ENCODE assay signal across 20 mouse cellular contexts in genomic region chr11:70489684-70490083, GRCm38 (mm10). TPM values are rescaled to one million over a fixed set of nuclear protein-coding genes. Genes with fewer than 3 reads are reported as not detected.
DNase-seq lines count a peak whose midpoint lies in the region; ATAC-seq and TF ChIP-seq lines count a peak whose summit lies in the region.
"Had no signal": no experiment of that assay in that cellular context is flagged by ENCODE, and none has a peak within 500 bp of the region (broad histone marks: within the 10 kb centered on the region; RNA-seq: fewer than 3 reads in every experiment).

No protein-coding gene starts in this region.

- no peak for TF ChIP-seq EP300 in MEL (IDR thresholded peaks at IDR 0.05; ENCODE audit: low read depth in 1 of 2, low read length in 2 of 2)

- TF ChIP-seq POLR2A in MEL (IDR thresholded peaks at IDR 0.05; ENCODE audit: control insufficient read depth in 1 of 2, insufficient read depth in 1 of 2, low read depth in 1 of 2, low read length in 2 of 2, poor library complexity in 1 of 2), result no peak

- no peaks in the 10 kb centered on the region for H3K4me1 ChIP-seq in MEL (ENCODE audit: control insufficient read depth in 1 of 2, insufficient read depth in 2 of 2, low read length in 2 of 2)
- H3K4me1 ChIP-seq: hindbrain, embryonic 15.5 days; liver, embryonic 15.5 days had no signal

- H3K9me3 ChIP-seq in MEL (replicated peaks; ENCODE audit: insufficient read depth, low read length), result no peaks in the 10 kb centered on the region
- H3K9me3 ChIP-seq: hindbrain, embryonic 15.5 days; liver, embryonic 15.5 days had no signal

- no peaks in the 10 kb centered on the region for H3K79me2 ChIP-seq in MEL (ENCODE audit: control insufficient read depth, insufficient read depth, low read length, poor library complexity)

- no peak for TF ChIP-seq CTCF in left cerebral cortex, adult 2 months (IDR thresholded peaks at IDR 0.05)
- TF ChIP-seq CTCF in MEL (IDR thresholded peaks at IDR 0.05 in 2 of 3, conservative IDR thresholded peaks at IDR 0.05 in 1 of 3; ENCODE audit: control insufficient read depth in 1 of 3, insufficient read depth in 1 of 3, low read depth in 2 of 3, low read length in 3 of 3, poor library complexity in 1 of 3, severe bottlenecking in 1 of 3), result no peak

- peak; percentile 7 to 23 for DNase-seq in left cerebral cortex, postnatal 14 days (ENCODE audit: low spot score in 2 of 2)
- DNase-seq in left cerebral cortex, adult 2 months (ENCODE audit: extremely low spot score in 1 of 2, low spot score in 2 of 2), result no peak
- DNase-seq in 416B (ENCODE audit: low read depth) (peak; percentile 53), MEL (ENCODE audit: low read depth, low spot score) (peak; percentile 31)
- DNase-seq in lung, postnatal 36 days, result peak; percentile 53
- no peak for DNase-seq in adrenal gland, postnatal 10 days
- DNase-seq in Muller cell, postnatal 12 days (ENCODE audit: inconsistent ontology term), result no peak
- DNase-seq: cerebellum, postnatal 25 days; kidney, adult 11 months; kidney, postnatal 36 days; right cerebral cortex, postnatal 14 days had no signal

- peaks cover 22 to 43% of the 10 kb centered on the region in 2 experiments for H3K27me3 ChIP-seq in MEL (ENCODE audit: control insufficient read depth in 1 of 2, insufficient read depth in 2 of 2, low read length in 2 of 2)
- H3K27me3 ChIP-seq: CH12.LX; hindbrain, embryonic 15.5 days; liver, embryonic 15.5 days had no signal

- ATAC-seq in erythroid progenitor cell, adult 5-6 weeks (replicated peaks; ENCODE audit: low FRiP score, poor library complexity, severe bottlenecking), result no peak

- no peak overlapping the region for H3K9ac ChIP-seq in MEL (ENCODE audit: control insufficient read depth, low read depth, low read length, poor library complexity, severe bottlenecking)
- H3K9ac ChIP-seq: hindbrain, embryonic 15.5 days; liver, embryonic 15.5 days had no signal

- H3K4me3 ChIP-seq in left cerebral cortex, adult 2 months, result no peak overlapping the region
- H3K4me3 ChIP-seq in MEL (ENCODE audit: control insufficient read depth in 1 of 2, insufficient read depth in 1 of 2, low read depth in 2 of 2, low read length in 2 of 2), result no peak overlapping the region
- H3K4me3 ChIP-seq: hindbrain, embryonic 15.5 days; liver, embryonic 15.5 days had no signal

- H3K36me3 ChIP-seq in MEL (ENCODE audit: control insufficient read depth in 1 of 2, insufficient read depth in 2 of 2, low read length in 2 of 2), result no peaks in the 10 kb centered on the region
- H3K36me3 ChIP-seq: hindbrain, embryonic 15.5 days; liver, embryonic 15.5 days had no signal

- H3K27ac ChIP-seq in left cerebral cortex, adult 2 months, result no peak overlapping the region
- no peak overlapping the region for H3K27ac ChIP-seq in MEL (ENCODE audit: control insufficient read depth, low read depth, low read length)
- H3K27ac ChIP-seq: hindbrain, embryonic 15.5 days; liver, embryonic 15.5 days; stomach, postnatal 0 days had no signal

- TF ChIP-seq RAD21 in MEL (IDR thresholded peaks at IDR 0.05; ENCODE audit: low read depth, low read length), result no peak

- intact Hi-C loops in left cerebral cortex, postnatal 14 days (cut with DNase I), result no loop called here
- intact Hi-C loops in left cerebral cortex, adult 2 months (cut with DNase I), result no loop called here

TF ChIP-seq in MEL, 35 proteins besides CTCF, POLR2A, EP300 and RAD21:
- TF ChIP-seq GABPA (IDR thresholded peaks at IDR 0.05; ENCODE audit: low read depth, low read length), result no peak
- TF ChIP-seq ETS1 (IDR thresholded peaks at IDR 0.05; ENCODE audit: low read depth, low read length), result no peak
- TF ChIP-seq ZMIZ1 (IDR thresholded peaks at IDR 0.05; ENCODE audit: low read depth, low read length), result no peak
- no peak for TF ChIP-seq TAL1 (IDR thresholded peaks at IDR 0.05; ENCODE audit: low read length)
- TF ChIP-seq ZKSCAN1 (IDR thresholded peaks at IDR 0.05; ENCODE audit: low read depth, low read length), result no peak
- no peak for TF ChIP-seq TBP (IDR thresholded peaks at IDR 0.05; ENCODE audit: low read depth, low read length)
- TF ChIP-seq CHD2 (IDR thresholded peaks at IDR 0.05; ENCODE audit: low read length), result no peak
- no peak for TF ChIP-seq CHD1 (IDR thresholded peaks at IDR 0.05; ENCODE audit: low read depth, low read length)
- TF ChIP-seq TCF12 (IDR thresholded peaks at IDR 0.05; ENCODE audit: low read depth, low read length), result no peak

RNA-seq across cellular contexts. Expression of gene Tm4sf5, which starts 15.4 kb away (rescaled TPM):
- under 1 TPM in 1 of 2 experiments, not detected in 1; 0.87 TPM for total RNA-seq in left cerebral cortex, postnatal 14 days (2021)
- 1 to 10 TPM in 1 of 2 experiments, not detected in 1; 1.1 TPM for total RNA-seq in left cerebral cortex, adult 2 months (2021)
- total RNA-seq in MEL (2012; rRNA removed), result 0.27 TPM in 1 of 2 replicates, not detected in the other
- polyA plus RNA-seq in MEL (2012; ENCODE audit: insufficient read depth in 1 of 2, insufficient read length in 2 of 2, low read depth in 1 of 2, low replicate concordance in 2 of 2, missing spikeins in 1 of 2), result under 1 TPM in 1 of 2 experiments, not detected in 1; 0.21 TPM
- total RNA-seq in adrenal gland, postnatal 10 days (2021), result under 1 TPM; 0.55 to 0.84 TPM
- total RNA-seq in erythroid progenitor cell, adult 5-6 weeks (2015; ENCODE audit: low replicate concordance), result not detected in 2 replicates
- not detected in 2 replicates for total RNA-seq in erythroid progenitor cell, adult 5-6 weeks (2017; ENCODE audit: low replicate concordance)
- total RNA-seq: gastrocnemius, postnatal 4 days; left cerebral cortex, postnatal 36 days had no signal
- polyA plus RNA-seq: midbrain, embryonic 11.5 days had no signal

RNA-seq across cellular contexts. Expression of gene Vmo1, which starts 24.7 kb away (rescaled TPM):
- total RNA-seq in left cerebral cortex, postnatal 14 days (2021), result not detected
- not detected for total RNA-seq in left cerebral cortex, adult 2 months (2021)
- total RNA-seq in MEL (2012; rRNA removed), result not detected in 2 replicates
- not detected for polyA plus RNA-seq in MEL (2012; ENCODE audit: insufficient read depth in 1 of 2, insufficient read length in 2 of 2, low read depth in 1 of 2, low replicate concordance in 2 of 2, missing spikeins in 1 of 2)
- under 1 TPM; 0.42 to 0.48 TPM for total RNA-seq in adrenal gland, postnatal 10 days (2021)
- total RNA-seq in erythroid progenitor cell, adult 5-6 weeks (2015; ENCODE audit: low replicate concordance), result not detected in 2 replicates
- total RNA-seq in erythroid progenitor cell, adult 5-6 weeks (2017; ENCODE audit: low replicate concordance), result not detected in 2 replicates
- total RNA-seq: left cerebral cortex, postnatal 36 days had no signal
- polyA plus RNA-seq: hindbrain, embryonic 15.5 days had no signal

RNA-seq across cellular contexts. Expression of gene Gltpd2, which starts 29.3 kb away (rescaled TPM):
- not detected for total RNA-seq in left cerebral cortex, postnatal 14 days (2021)
- not detected for total RNA-seq in left cerebral cortex, adult 2 months (2021)
- total RNA-seq in MEL (2012; rRNA removed), result not detected in 2 replicates
- under 1 TPM in 1 of 2 experiments, not detected in 1; 0.06 TPM for polyA plus RNA-seq in MEL (2012; ENCODE audit: insufficient read depth in 1 of 2, insufficient read length in 2 of 2, low read depth in 1 of 2, low replicate concordance in 2 of 2, missing spikeins in 1 of 2)
- total RNA-seq in adrenal gland, postnatal 10 days (2021), result 1 to 10 TPM; 4.9 to 9.8 TPM
- total RNA-seq in erythroid progenitor cell, adult 5-6 weeks (2015; ENCODE audit: low replicate concordance), result not detected in 2 replicates
- not detected in 2 replicates for total RNA-seq in erythroid progenitor cell, adult 5-6 weeks (2017; ENCODE audit: low replicate concordance)
- total RNA-seq: CH12.LX; left cerebral cortex, postnatal 36 days had no signal
- polyA plus RNA-seq: heart, postnatal 0 days had no signal

RNA-seq across cellular contexts. Expression of gene Cxcl16, which starts 29.9 kb away (rescaled TPM):
- total RNA-seq in left cerebral cortex, postnatal 14 days (2021), result 1 to 10 TPM in 1 of 2 experiments, under 1 TPM in 1; 0.66 to 1.3 TPM
- 1 to 10 TPM; 1.2 to 1.4 TPM for total RNA-seq in left cerebral cortex, adult 2 months (2021)
- total RNA-seq in MEL (2012; rRNA removed), result not detected in 2 replicates
- not detected for polyA plus RNA-seq in MEL (2012; ENCODE audit: insufficient read depth in 1 of 2, insufficient read length in 2 of 2, low read depth in 1 of 2, low replicate concordance in 2 of 2, missing spikeins in 1 of 2)
- 1 to 10 TPM; 4.2 to 5.8 TPM for total RNA-seq in adrenal gland, postnatal 10 days (2021)
- not detected in 2 replicates for total RNA-seq in erythroid progenitor cell, adult 5-6 weeks (2015; ENCODE audit: low replicate concordance)
- not detected in 2 replicates for total RNA-seq in erythroid progenitor cell, adult 5-6 weeks (2017; ENCODE audit: low replicate concordance)

RNA-seq across cellular contexts. Expression of gene Zmynd15, which starts 30.5 kb away (rescaled TPM):
- under 1 TPM; 0.46 to 0.55 TPM for total RNA-seq in left cerebral cortex, postnatal 14 days (2021)
- total RNA-seq in left cerebral cortex, adult 2 months (2021), result under 1 TPM; 0.36 to 0.44 TPM
- not detected in 2 replicates for total RNA-seq in MEL (2012; rRNA removed)
- under 1 TPM in 1 of 2 experiments, not detected in 1; 0.14 TPM for polyA plus RNA-seq in MEL (2012; ENCODE audit: insufficient read depth in 1 of 2, insufficient read length in 2 of 2, low read depth in 1 of 2, low replicate concordance in 2 of 2, missing spikeins in 1 of 2)
- total RNA-seq in adrenal gland, postnatal 10 days (2021), result 1 to 10 TPM in 1 of 2 experiments, under 1 TPM in 1; 0.93 to 1.8 TPM
- not detected in 2 replicates for total RNA-seq in erythroid progenitor cell, adult 5-6 weeks (2015; ENCODE audit: low replicate concordance)
- not detected in 2 replicates for total RNA-seq in erythroid progenitor cell, adult 5-6 weeks (2017; ENCODE audit: low replicate concordance)

Comparison
In these comparisons a context has a peak if more than half of its experiments do, and no peak if none do; other contexts are left out.
1. DNase-seq: peak in left cerebral cortex, postnatal 14 days (2 of 2), 416B (single experiment), MEL (single experiment) and lung, postnatal 36 days (single experiment); none in left cerebral cortex, adult 2 months (0 of 2), adrenal gland, postnatal 10 days (single experiment) and Muller cell, postnatal 12 days (single experiment).